Mouse (Mus musculus) stomach, postnatal 0 days (tissue): ENCODE measurements at regions not wholly inside any gene's neighbourhood (a gene's known extent, or its start where the extent isn't known, plus 50 kb on each side); places are given as distances from the start of the nearest gene placed in this dataset.

Source experiments
- CTCF ChIP-seq: IDR thresholded peaks from 2 replicates; pipeline ENCODE4 v1.5.1; 2016; ENCODE audit warnings: antibody characterized with exemption, low read depth, mild to moderate bottlenecking, moderate library complexity
- EP300 ChIP-seq: optimal IDR thresholded peaks from 2 replicates; pipeline ENCODE3; 2016; ENCODE audit warnings: antibody characterized with exemption

DNA sequence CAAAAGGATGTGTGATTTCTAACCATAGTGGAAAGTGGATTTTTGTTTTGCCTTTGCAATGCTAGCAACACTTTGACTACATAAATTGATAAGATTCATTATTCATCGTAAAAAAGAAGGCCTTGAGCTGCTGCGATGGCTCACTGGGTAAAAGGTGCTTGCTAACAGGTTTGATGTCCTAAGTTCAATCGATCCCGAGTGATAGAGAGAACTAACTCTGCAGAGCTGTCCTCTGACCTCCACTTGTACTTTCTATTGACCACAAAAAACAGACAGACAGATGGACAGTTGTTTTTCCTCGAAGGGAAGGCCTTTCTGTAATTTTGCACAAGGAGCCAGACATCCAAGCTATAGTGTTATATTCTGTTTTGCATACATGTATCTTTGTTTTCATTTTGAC is 63.7 kb upstream of the Picalm start:
- TF ChIP-seq CTCF (no peak), EP300 (no peak)
